Mouse (Mus musculus) forebrain, embryonic 10.5 days (tissue): Measurements from ENCODE around the gene Agfg1. TPM values are rescaled to one million over a fixed set of nuclear protein-coding genes. Genes with fewer than 3 reads are reported as not detected.
"Not testable (repeated sequence)": the region's sequence is repeated elsewhere in the genome, so short reads cannot be mapped to it uniquely, and the experiment has no call there.

Experiments
- DNase-seq: peaks from one replicate; pipeline ENCODE4 v3.0.0-alpha.2; 2017; ENCODE audit warnings: low spot score; ENCODE audit errors: extremely low spot score
- H3K27ac ChIP-seq: fragments of 300-500 bp; sonication (generic); 2 replicates; pipeline ENCODE4 v1.5.1; 2016; ENCODE audit warnings: mild to moderate bottlenecking
- H3K27me3 ChIP-seq: fragments of 300-500 bp; sonication (generic); 2 replicates; pipeline ENCODE4 v1.6.1; 2016; ENCODE audit warnings: mild to moderate bottlenecking; ENCODE audit not compliant: poor library complexity, severe bottlenecking
- H3K36me3 ChIP-seq: fragments of 300-500 bp; sonication (generic); replicated peaks from 2 replicates; pipeline ENCODE4 v1.6.1; 2016; ENCODE audit warnings: mild to moderate bottlenecking, moderate library complexity
- H3K4me1 ChIP-seq: fragments of 300-500 bp; sonication (generic); 2 replicates; pipeline ENCODE4 v1.6.1; 2016
- H3K4me3 ChIP-seq: fragments of 300-500 bp; sonication (generic); 2 replicates; pipeline ENCODE4 v1.5.1; 2016; ENCODE audit warnings: mild to moderate bottlenecking, moderate library complexity
- H3K9me3 ChIP-seq: fragments of 300-500 bp; sonication (generic); 2 replicates; pipeline ENCODE4 v1.6.1; 2016; ENCODE audit warnings: mild to moderate bottlenecking, moderate library complexity
- WGBS: fragments of 180-500 bp; shearing (Covaris S2); methylation state at CpG from one replicate; pipeline ENCODE4 v1.1.7; 2016; 5-methylcytosine and 5-hydroxymethylcytosine counted together
- polyA plus RNA-seq: library from polyadenylated mRNA; unstranded; fragments of >200 nt; fragmentation: Nextera tagmentation; extraction: Ambion mirVana; gene quantifications from 2 replicates; pipeline ENCODE4 v1.2.1, GENCODE M21; 2016

Agfg1 gene
- polyA plus RNA-seq, 1 experiment from 2014 or later: 30.2 TPM

GRCm38 (mm10) chr1:82870202-82870601 lies 30.9 kb downstream of the Agfg1 start:
- Histone ChIP-seq H3K9me3 (no peaks in the 10 kb centered on the region), H3K36me3 (peaks cover 56% of the 10 kb centered on the region), H3K27ac (no peak overlapping the region), H3K4me3 (no peak overlapping the region), H3K27me3 (no peaks in the 10 kb centered on the region), H3K4me1 (no peaks in the 10 kb centered on the region)
- WGBS: 86% methylated on average over 3 of the region's 3 CpGs
- no peak for DNase-seq

DNA sequence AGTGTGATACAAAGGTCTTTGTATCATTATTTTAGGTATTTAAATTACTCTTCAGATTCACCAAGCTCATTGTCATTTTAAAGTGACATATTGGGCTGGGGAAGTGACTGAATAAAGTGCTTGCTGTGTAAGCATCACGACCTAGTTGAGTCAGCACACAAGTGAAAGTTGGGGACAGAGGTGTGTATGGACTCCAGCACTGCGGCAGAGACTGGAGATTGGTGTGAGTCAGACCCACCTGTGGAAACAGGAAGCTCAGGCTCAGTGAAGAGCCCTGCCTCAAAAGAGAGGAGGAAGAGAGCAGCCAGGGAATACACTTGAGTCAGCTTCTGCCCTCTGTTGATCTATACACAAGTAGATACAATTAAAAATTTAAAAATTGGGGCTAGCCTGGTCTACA lies 39.9 kb downstream of the Agfg1 start:
- H3K9me3 ChIP-seq: no peaks in the 10 kb centered on the region
- no peaks in the 10 kb centered on the region for H3K27me3 ChIP-seq
- no peak overlapping the region for H3K4me3 ChIP-seq
- H3K27ac ChIP-seq: no peak overlapping the region
- 85% methylated on average over 2 of the region's 2 CpGs for WGBS
- peaks cover 74% of the 10 kb centered on the region for H3K36me3 ChIP-seq
- H3K4me1 ChIP-seq: no peaks in the 10 kb centered on the region
- no peak for DNase-seq

DNA sequence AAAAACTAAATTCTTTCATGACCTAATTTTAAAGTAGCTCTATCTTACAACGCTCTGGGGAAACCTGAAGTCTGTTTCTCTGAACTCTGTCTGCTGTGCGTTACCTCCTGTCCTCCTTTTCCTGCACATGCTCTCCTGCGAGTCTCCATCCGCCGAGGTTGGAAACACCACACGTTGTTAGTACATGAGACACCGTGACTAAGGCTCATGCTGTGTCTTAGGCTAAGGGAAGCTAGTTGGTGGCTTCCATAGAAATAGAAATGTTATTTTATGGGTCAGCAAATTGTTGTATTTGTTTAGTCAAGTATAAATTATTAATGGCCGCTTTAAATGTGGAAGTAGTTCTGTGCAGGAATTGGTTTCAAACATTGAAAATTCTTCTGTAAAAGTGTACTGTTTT lies 40.9 kb downstream of the Agfg1 start:
- no peaks in the 10 kb centered on the region for H3K9me3 ChIP-seq
- 80% methylated on average over 8 of the region's 8 CpGs for WGBS
- H3K4me3 ChIP-seq: no peak overlapping the region
- H3K36me3 ChIP-seq: peaks cover 79% of the 10 kb centered on the region
- H3K4me1 ChIP-seq: no peaks in the 10 kb centered on the region
- no peak overlapping the region for H3K27ac ChIP-seq
- H3K27me3 ChIP-seq: no peaks in the 10 kb centered on the region
- DNase-seq: no peak

DNA sequence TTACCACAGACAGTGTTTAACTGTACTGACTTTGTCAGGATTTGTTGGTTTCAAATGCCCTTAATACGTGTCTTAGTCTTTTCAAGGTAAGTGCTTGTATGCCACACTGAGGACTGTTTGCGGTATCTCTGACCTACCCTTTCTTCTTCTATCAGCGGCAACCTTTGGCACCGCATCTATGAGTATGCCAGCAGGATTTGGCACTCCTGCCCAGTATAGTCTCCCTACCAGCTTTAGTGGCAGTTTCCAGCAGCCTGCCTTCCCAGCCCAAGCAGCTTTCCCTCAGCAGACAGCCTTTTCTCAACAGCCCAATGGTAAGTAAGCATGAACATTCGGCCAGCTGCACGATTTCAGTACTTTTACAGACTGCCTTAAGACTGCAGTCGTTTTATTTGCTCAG lies 54.0 kb downstream of the Agfg1 start:
- Histone ChIP-seq H3K4me1 (no peaks in the 10 kb centered on the region), H3K27me3 (no peaks in the 10 kb centered on the region)

DNA sequence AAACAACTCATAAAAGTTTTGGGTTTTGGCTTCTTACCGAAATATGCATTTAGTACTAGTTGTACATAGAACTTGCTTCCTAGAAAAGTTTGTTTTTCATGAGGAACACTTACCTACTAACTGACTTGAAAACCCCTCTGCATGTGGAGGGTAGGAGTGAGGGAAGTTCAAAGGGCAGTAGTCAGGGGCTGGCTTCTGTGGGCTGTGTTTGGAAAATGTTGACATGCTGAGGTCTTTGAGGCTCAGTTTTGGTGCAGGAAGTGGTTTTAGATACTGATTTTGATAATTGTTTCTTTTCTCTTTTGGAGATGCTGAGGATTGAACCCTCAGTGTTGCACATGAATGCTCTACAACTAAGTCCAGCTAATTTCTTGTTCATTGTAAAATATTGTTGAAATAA lies 61.3 kb downstream of the Agfg1 start:
- Histone ChIP-seq H3K36me3 (peaks cover 63% of the 10 kb centered on the region), H3K4me1 (no peaks in the 10 kb centered on the region; the same call in 1 of the 2 replicates), H3K27me3 (no peaks in the 10 kb centered on the region), H3K4me3 (no peak overlapping the region), H3K27ac (no peak overlapping the region), H3K9me3 (no peaks in the 10 kb centered on the region)
- no peak for DNase-seq
- WGBS: 94% methylated on average over 1 of the region's 1 CpGs

More for the DNA sequence above, 54.0 kb downstream of the Agfg1 start:
- Histone ChIP-seq H3K36me3 (peaks cover 75% of the 10 kb centered on the region), H3K4me3 (no peak overlapping the region), H3K9me3 (no peaks in the 10 kb centered on the region), H3K27ac (no peak overlapping the region)
- WGBS: 96% methylated on average over 7 of the region's 7 CpGs
- DNase-seq: no peak

DNA sequence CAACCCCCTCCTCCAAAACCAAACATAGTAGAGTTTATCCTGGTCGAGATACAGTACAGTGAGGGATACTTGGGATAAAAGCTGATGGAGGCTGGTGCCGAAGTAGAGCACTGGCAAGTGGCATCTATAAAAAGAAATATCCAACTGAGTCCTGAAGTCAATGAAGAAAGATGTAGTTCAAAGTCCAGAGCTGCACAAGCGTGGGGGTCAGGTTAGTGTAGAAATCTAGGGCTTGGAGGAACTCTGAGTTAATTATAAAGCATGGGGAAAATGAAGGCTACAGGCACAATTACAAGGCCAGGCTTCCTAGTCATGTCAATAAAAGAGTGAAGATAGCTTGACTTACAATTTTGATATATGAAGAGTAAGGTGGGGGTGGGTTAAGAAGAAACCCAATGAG lies 61.9 kb downstream of the Agfg1 start:
- Histone ChIP-seq H3K4me1 (no peaks in the 10 kb centered on the region; the same call in 1 of the 2 replicates), H3K4me3 (no peak overlapping the region), H3K27ac (no peak overlapping the region), H3K36me3 (peaks cover 59% of the 10 kb centered on the region), H3K9me3 (no peaks in the 10 kb centered on the region), H3K27me3 (no peaks in the 10 kb centered on the region)
- WGBS: 93% methylated on average over 3 of the region's 3 CpGs
- no peak for DNase-seq

DNA sequence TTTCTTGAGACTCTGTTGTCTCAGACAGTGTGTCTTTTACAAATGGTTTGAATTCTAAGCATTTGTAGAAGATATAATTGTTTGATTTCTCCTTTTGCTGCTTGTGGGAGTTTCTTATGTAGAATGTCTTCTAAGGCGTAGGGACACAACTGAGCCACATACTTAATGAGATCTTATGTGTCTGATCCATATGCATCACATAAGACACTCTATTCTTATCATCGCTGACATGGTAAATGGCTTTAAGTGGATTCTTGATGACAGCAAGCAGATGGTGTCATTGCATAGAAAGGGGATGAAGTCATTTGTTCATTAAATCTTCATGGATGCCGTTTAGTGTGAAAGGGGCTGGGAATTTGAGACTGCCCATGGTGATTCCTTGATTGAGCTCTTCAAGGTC lies 66.6 kb downstream of the Agfg1 start:
- no peak for DNase-seq
- no peaks in the 10 kb centered on the region for H3K9me3 ChIP-seq
- WGBS: 85% methylated on average over 3 of the region's 3 CpGs
- no peaks in the 10 kb centered on the region; the same call in 1 of the 2 replicates for H3K4me1 ChIP-seq
- H3K36me3 ChIP-seq: peaks cover 31% of the 10 kb centered on the region
- H3K27ac ChIP-seq: no peak overlapping the region
- H3K27me3 ChIP-seq: no peaks in the 10 kb centered on the region
- H3K4me3 ChIP-seq: no peak overlapping the region

GRCm38 (mm10) chr1:82913025-82913424 lies 73.7 kb downstream of the Agfg1 start, which contains the start of gene A030005L19Rik:
Gene A030005L19Rik, plus strand, starts transcription at chr1:82913325.
- H3K9me3 ChIP-seq: no peaks in the 10 kb centered on the region
- 96% methylated on average over 3 of the region's 3 CpGs for WGBS
- no peak for DNase-seq
- 0 out of 2 replicates have a peak, but pooled peaks cover 3% of the 10 kb centered on the region for H3K36me3 ChIP-seq
- H3K4me1 ChIP-seq: peaks cover 5% of the 10 kb centered on the region; the same call in 1 of the 2 replicates
- H3K27ac ChIP-seq: no peak within 1 kb of the TSS
- no peak within 1 kb of the TSS for H3K4me3 ChIP-seq
- H3K27me3 ChIP-seq: no peaks in the 10 kb centered on the region

GRCm38 (mm10) chr1:82913434-82913833 lies 74.2 kb downstream of the Agfg1 start:
- not testable (repeated sequence) for H3K4me3 ChIP-seq, H3K9me3 ChIP-seq, H3K27me3 ChIP-seq, H3K27ac ChIP-seq, DNase-seq, H3K4me1 ChIP-seq, H3K36me3 ChIP-seq
- WGBS: 92% methylated on average over 5 of the region's 5 CpGs

- Histone ChIP-seq H3K9me3 (peaks cover 5% of the 10 kb centered on the region; the same call in 1 of the 2 replicates), H3K4me1 (peaks cover under 1% of the 10 kb centered on the region; the same call in 1 of the 2 replicates), H3K4me3 (no peak within 1 kb of the TSS), H3K36me3 (no peaks in the 10 kb centered on the region), H3K27me3 (no peaks in the 10 kb centered on the region), H3K27ac (no peak within 1 kb of the TSS)
- DNase-seq: no peak
- 84% methylated on average over 3 of the region's 6 CpGs for WGBS
Observed at GRCm38 (mm10) chr1:82924650-82925049, 85.4 kb downstream of the Agfg1 start, which contains the start of gene A030014E15Rik. Gene A030014E15Rik, plus strand, starts transcription at chr1:82924917.

- not testable (repeated sequence) for H3K4me3 ChIP-seq, H3K36me3 ChIP-seq, H3K27ac ChIP-seq, H3K27me3 ChIP-seq, H3K4me1 ChIP-seq, DNase-seq
- WGBS: 88% methylated on average over 3 of the region's 3 CpGs
- peaks cover 14% of the 10 kb centered on the region; the same call in 1 of the 2 replicates for H3K9me3 ChIP-seq
Observed at GRCm38 (mm10) chr1:82930558-82930957, 91.3 kb downstream of the Agfg1 start.

DNA sequence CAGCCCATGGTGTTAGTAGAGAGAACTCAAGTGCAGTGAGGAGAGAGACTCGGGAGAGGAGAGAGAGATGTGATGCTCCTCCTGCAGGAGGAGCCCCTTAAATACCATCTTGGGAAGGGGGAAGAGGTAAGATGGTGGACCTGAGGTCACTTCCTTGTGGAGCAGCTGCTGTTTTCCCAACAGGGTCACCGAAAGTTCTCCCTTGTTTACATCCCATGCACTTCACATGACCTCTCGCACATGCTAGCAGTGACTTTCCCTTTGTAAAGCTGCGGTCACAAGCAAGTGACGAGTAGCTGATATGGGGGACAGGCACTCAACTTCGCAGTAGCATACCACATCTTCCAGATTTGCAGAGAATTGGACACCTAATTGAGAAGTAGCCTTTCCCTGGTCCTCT lies 92.0 kb downstream of the Agfg1 start, which contains the start of gene Gm6217:
TSS of gene Gm6217 (minus strand) at position 74 of the 400 bp plus-strand sequence.
- not testable (repeated sequence) for H3K4me3 ChIP-seq, H3K36me3 ChIP-seq, H3K4me1 ChIP-seq, DNase-seq, H3K27ac ChIP-seq, H3K27me3 ChIP-seq
- H3K9me3 ChIP-seq: peaks cover 14% of the 10 kb centered on the region; the same call in 1 of the 2 replicates
- no CpG with 5 or more reads among the region's 6 CpGs for WGBS

DNA sequence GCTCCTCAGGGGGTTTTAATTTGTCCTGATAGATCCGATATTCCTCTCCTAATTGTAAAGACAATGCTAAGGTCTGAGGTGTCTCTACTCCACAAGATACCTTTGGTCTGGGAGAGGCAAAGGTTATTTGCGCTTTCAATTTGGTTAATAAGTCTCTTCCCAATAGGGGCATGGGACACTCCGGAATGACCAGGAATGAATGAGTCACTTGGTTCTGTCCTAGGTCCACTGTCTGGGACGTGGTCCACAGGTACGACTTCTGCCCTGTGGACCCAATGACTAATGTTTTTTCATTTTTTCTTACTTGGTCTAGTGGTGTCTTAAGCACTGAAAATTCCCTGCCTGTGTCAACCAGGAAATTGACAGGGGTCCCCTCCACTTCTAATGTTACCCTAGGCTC lies 99.4 kb downstream of the Agfg1 start:
- H3K4me1 ChIP-seq: no peaks in the 10 kb centered on the region
- H3K4me3 ChIP-seq: no peak overlapping the region
- WGBS: 92% methylated on average over 5 of the region's 5 CpGs
- H3K27me3 ChIP-seq: no peaks in the 10 kb centered on the region
- no peak for DNase-seq
- H3K27ac ChIP-seq: no peak overlapping the region
- H3K36me3 ChIP-seq: no peaks in the 10 kb centered on the region
- peaks cover 28% of the 10 kb centered on the region for H3K9me3 ChIP-seq

DNA sequence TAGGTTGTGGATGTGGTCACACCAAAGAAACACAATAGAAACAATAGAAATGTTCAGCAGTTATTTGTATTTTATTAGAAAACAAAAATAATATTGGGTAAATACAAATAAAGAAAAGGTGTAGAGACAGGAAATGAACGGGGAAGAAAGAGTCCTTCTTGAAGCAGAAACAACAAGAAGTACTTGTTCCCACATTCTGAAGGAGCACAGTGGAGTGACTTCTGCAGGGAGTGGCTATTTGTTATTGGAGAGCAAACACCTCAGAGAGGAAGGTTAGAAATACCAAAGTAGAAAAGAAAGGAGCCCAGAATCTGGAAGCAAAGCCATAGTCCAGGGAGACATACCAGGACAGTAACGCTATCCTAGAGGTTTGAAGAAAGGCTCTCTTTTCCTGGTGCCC lies 103.2 kb downstream of the Agfg1 start:
- H3K4me1 ChIP-seq, H3K4me3 ChIP-seq, H3K27me3 ChIP-seq, H3K36me3 ChIP-seq, DNase-seq, H3K27ac ChIP-seq: not testable (repeated sequence)
- peaks cover 22% of the 10 kb centered on the region for H3K9me3 ChIP-seq
- 97% methylated on average over 2 of the region's 2 CpGs for WGBS
